Mouse (Mus musculus): ENCODE data around the gene Ifitm7. TPM values are rescaled to one million over a fixed set of nuclear protein-coding genes. Genes with fewer than 3 reads are reported as not detected.
A peak's percentile ranks its signal among the peaks of the same experiment; 100 is the strongest.

Gene Ifitm7
- 0.95 and 1.7 TPM in 2 replicates for polyA plus RNA-seq (2016; fragmentation: Nextera tagmentation; extraction: Ambion mirVana)

- H3K9me3 ChIP-seq, result no peaks in the 10 kb centered on the region
- no peaks in the 10 kb centered on the region for H3K27me3 ChIP-seq (ENCODE audit: poor library complexity, severe bottlenecking)
- WGBS, result under 1% methylated on average over 31 of the region's 31 CpGs
- no peaks in the 10 kb centered on the region for H3K36me3 ChIP-seq (replicated peaks)
- peak within 1 kb of the TSS; percentile 67 for H3K4me3 ChIP-seq
- DNase-seq (ENCODE audit: extremely low spot score, low spot score), result peak; percentile 55
- H3K27ac ChIP-seq, result peak within 1 kb of the TSS; percentile 89
- peaks cover 21% of the 10 kb centered on the region for H3K4me1 ChIP-seq
Measured at GRCm38 (mm10) chr16:13986574-13987478, at the start of gene Ifitm7, which contains the start of gene 2900011O08Rik. Gene Ifitm7 (minus strand): TSS chr16:13986888. Gene 2900011O08Rik (plus strand): TSS chr16:13986604.

GRCm38 (mm10) chr16:14033076-14033475 lies 46.4 kb upstream of the Ifitm7 start:
- 86% methylated on average over 4 of the region's 4 CpGs for WGBS
- H3K27me3 ChIP-seq (ENCODE audit: poor library complexity, severe bottlenecking), result no peaks in the 10 kb centered on the region
- H3K36me3 ChIP-seq (replicated peaks), result no peaks in the 10 kb centered on the region
- H3K4me1 ChIP-seq, result peaks cover 10% of the 10 kb centered on the region
- no peak overlapping the region for H3K4me3 ChIP-seq
- DNase-seq (ENCODE audit: extremely low spot score, low spot score), result no peak
- no peak overlapping the region for H3K27ac ChIP-seq
- no peaks in the 10 kb centered on the region for H3K9me3 ChIP-seq

- Histone ChIP-seq H3K27ac (no peak overlapping the region), H3K9me3 (no peaks in the 10 kb centered on the region), H3K4me3 (no peak overlapping the region), H3K36me3 (replicated peaks) (no peaks in the 10 kb centered on the region), H3K27me3 (ENCODE audit: poor library complexity, severe bottlenecking) (no peaks in the 10 kb centered on the region), H3K4me1 (peaks cover 15% of the 10 kb centered on the region)
- DNase-seq (ENCODE audit: extremely low spot score, low spot score), result no peak
- WGBS, result 90% methylated on average over 4 of the region's 4 CpGs
Measured at GRCm38 (mm10) chr16:14030650-14031049, 44.0 kb upstream of the Ifitm7 start.

- Histone ChIP-seq H3K9me3 (no peaks in the 10 kb centered on the region), H3K4me1 (peaks cover 23% of the 10 kb centered on the region), H3K4me3 (no peak overlapping the region), H3K27me3 (ENCODE audit: poor library complexity, severe bottlenecking) (no peaks in the 10 kb centered on the region), H3K27ac (no peak overlapping the region), H3K36me3 (replicated peaks) (no peaks in the 10 kb centered on the region)
- no peak for DNase-seq (ENCODE audit: extremely low spot score, low spot score)
- WGBS, result 92% methylated on average over 2 of the region's 2 CpGs
Measured at GRCm38 (mm10) chr16:14029851-14030250, 43.2 kb upstream of the Ifitm7 start.

GRCm38 (mm10) chr16:14029072-14029471 lies 42.4 kb upstream of the Ifitm7 start:
- Histone ChIP-seq H3K36me3 (replicated peaks) (no peaks in the 10 kb centered on the region), H3K9me3 (no peaks in the 10 kb centered on the region), H3K4me3 (no peak overlapping the region), H3K4me1 (peaks cover 26% of the 10 kb centered on the region), H3K27me3 (ENCODE audit: poor library complexity, severe bottlenecking) (no peaks in the 10 kb centered on the region), H3K27ac (no peak overlapping the region)
- no peak for DNase-seq (ENCODE audit: extremely low spot score, low spot score)
- WGBS, result 83% methylated on average over 2 of the region's 2 CpGs

- DNase-seq (ENCODE audit: extremely low spot score, low spot score), result no peak
- peaks cover 16% of the 10 kb centered on the region for H3K4me1 ChIP-seq
- no peak overlapping the region for H3K27ac ChIP-seq
- H3K4me3 ChIP-seq, result no peak overlapping the region
- H3K27me3 ChIP-seq (ENCODE audit: poor library complexity, severe bottlenecking), result no peaks in the 10 kb centered on the region
- no peaks in the 10 kb centered on the region for H3K36me3 ChIP-seq (replicated peaks)
- no peaks in the 10 kb centered on the region for H3K9me3 ChIP-seq
- 53% methylated on average over 2 of the region's 2 CpGs for WGBS
Measured at GRCm38 (mm10) chr16:14025091-14025990, 38.7 kb upstream of the Ifitm7 start.

GRCm38 (mm10) chr16:14021166-14021822 lies 34.6 kb upstream of the Ifitm7 start:
- Histone ChIP-seq H3K4me1 (peaks cover 16% of the 10 kb centered on the region), H3K36me3 (replicated peaks) (no peaks in the 10 kb centered on the region), H3K27ac (no peak overlapping the region), H3K27me3 (ENCODE audit: poor library complexity, severe bottlenecking) (no peaks in the 10 kb centered on the region), H3K9me3 (no peaks in the 10 kb centered on the region), H3K4me3 (no peak overlapping the region)
- no peak for DNase-seq (ENCODE audit: extremely low spot score, low spot score)
- whole genome bisulfite sequencing, result 89% methylated on average over 3 of the region's 3 CpGs

- 86% methylated on average over 8 of the region's 8 CpGs for WGBS
- H3K4me3 ChIP-seq, result no peak overlapping the region
- no peaks in the 10 kb centered on the region for H3K4me1 ChIP-seq
- H3K36me3 ChIP-seq (replicated peaks), result no peaks in the 10 kb centered on the region
- H3K27me3 ChIP-seq (ENCODE audit: poor library complexity, severe bottlenecking), result no peaks in the 10 kb centered on the region
- H3K27ac ChIP-seq, result no peak overlapping the region
- no peak for DNase-seq (ENCODE audit: extremely low spot score, low spot score)
- H3K9me3 ChIP-seq, result no peaks in the 10 kb centered on the region
Measured at GRCm38 (mm10) chr16:14017306-14017705, 30.6 kb upstream of the Ifitm7 start.

GRCm38 (mm10) chr16:14009966-14010365 lies 23.3 kb upstream of the Ifitm7 start:
- Histone ChIP-seq H3K9me3 (no peaks in the 10 kb centered on the region), H3K4me1 (no peaks in the 10 kb centered on the region), H3K4me3 (no peak overlapping the region), H3K27ac (no peak overlapping the region), H3K36me3 (replicated peaks) (no peaks in the 10 kb centered on the region), H3K27me3 (ENCODE audit: poor library complexity, severe bottlenecking) (no peaks in the 10 kb centered on the region)
- 91% methylated on average over 4 of the region's 4 CpGs for WGBS
- DNase-seq (ENCODE audit: extremely low spot score, low spot score), result no peak

GRCm38 (mm10) chr16:14008708-14009107 lies 22.0 kb upstream of the Ifitm7 start:
- H3K4me3 ChIP-seq, result no peak overlapping the region
- H3K36me3 ChIP-seq (replicated peaks), result no peaks in the 10 kb centered on the region
- peaks cover 4% of the 10 kb centered on the region; the same call in 1 of the 2 replicates for H3K4me1 ChIP-seq
- no peaks in the 10 kb centered on the region for H3K9me3 ChIP-seq
- no peaks in the 10 kb centered on the region for H3K27me3 ChIP-seq (ENCODE audit: poor library complexity, severe bottlenecking)
- DNase-seq (ENCODE audit: extremely low spot score, low spot score), result no peak
- no peak overlapping the region for H3K27ac ChIP-seq

GRCm38 (mm10) chr16:14008081-14008480 lies 21.4 kb upstream of the Ifitm7 start:
- Histone ChIP-seq H3K36me3 (replicated peaks) (no peaks in the 10 kb centered on the region), H3K4me1 (peaks cover 4% of the 10 kb centered on the region; the same call in 1 of the 2 replicates), H3K27ac (no peak overlapping the region), H3K27me3 (ENCODE audit: poor library complexity, severe bottlenecking) (no peaks in the 10 kb centered on the region), H3K4me3 (no peak overlapping the region), H3K9me3 (no peaks in the 10 kb centered on the region)
- WGBS, result 77% methylated on average over 2 of the region's 2 CpGs
- DNase-seq (ENCODE audit: extremely low spot score, low spot score), result no peak

- Histone ChIP-seq H3K4me1 (peaks cover 4% of the 10 kb centered on the region; the same call in 1 of the 2 replicates), H3K27me3 (ENCODE audit: poor library complexity, severe bottlenecking) (no peaks in the 10 kb centered on the region), H3K36me3 (replicated peaks) (no peaks in the 10 kb centered on the region), H3K27ac (no peak overlapping the region), H3K9me3 (no peaks in the 10 kb centered on the region), H3K4me3 (no peak overlapping the region)
- no peak for DNase-seq (ENCODE audit: extremely low spot score, low spot score)
- WGBS, result 86% methylated on average over 4 of the region's 4 CpGs
Measured at GRCm38 (mm10) chr16:14005266-14005665, 18.6 kb upstream of the Ifitm7 start.

Measured in forebrain, embryonic 10.5 days (tissue).